Mouse (Mus musculus): ENCODE measurements at regions not wholly inside any gene's neighbourhood (a gene's known extent, or its start where the extent isn't known, plus 50 kb on each side); places are given as distances from the start of the nearest gene placed in this dataset.

DNA sequence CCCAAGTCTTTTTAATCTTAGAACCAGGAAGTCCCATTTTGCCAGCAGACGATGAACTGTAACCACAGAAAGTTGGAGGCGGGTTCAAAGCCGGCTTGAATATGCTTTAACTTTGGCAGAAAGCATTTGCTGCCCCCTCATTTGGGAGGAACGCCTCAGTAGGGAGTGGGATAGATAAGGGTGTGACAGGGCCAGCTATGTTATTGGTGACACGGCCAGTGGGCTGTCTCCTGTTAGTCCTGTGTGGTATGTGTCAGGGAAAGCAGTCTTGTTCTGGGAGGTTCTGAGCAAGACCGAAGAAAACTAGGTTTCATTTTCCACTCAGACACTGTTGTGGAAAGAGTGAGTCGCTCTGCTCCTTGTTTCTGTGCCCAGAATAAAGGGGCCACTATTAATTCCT is 154.7 kb upstream of the Pdzrn3 start:
- 66% methylated on average over 7 of the region's 7 CpGs for WGBS

GRCm38 (mm10) chr6:101531914-101532313 is 154.2 kb upstream of the Pdzrn3 start:
- Histone ChIP-seq H3K9me3 (ENCODE audit: control insufficient read depth, low read length) (no peaks in the 10 kb centered on the region), H3K9ac (ENCODE audit: low read length) (no peak overlapping the region), H3K27me3 (ENCODE audit: control insufficient read depth, insufficient read depth, low read length) (no peaks in the 10 kb centered on the region), H3K36me3 (ENCODE audit: control insufficient read depth, insufficient read depth, low read length) (no peaks in the 10 kb centered on the region), H3K27ac (ENCODE audit: low read depth, low read length) (no peak overlapping the region), H3K4me1 (ENCODE audit: control insufficient read depth, insufficient read depth, low read length) (no peaks in the 10 kb centered on the region), H3K4me3 (ENCODE audit: low read depth, low read length) (no peak overlapping the region), H3K4me2 (no peak overlapping the region)
- DNase-seq (ENCODE audit: low spot score, missing footprints) (no peak), ATAC-seq (ENCODE audit: low FRiP score) (no peak)
- 67% methylated on average over 5 of the region's 5 CpGs for WGBS

More for the DNA sequence above, 154.7 kb upstream of the Pdzrn3 start:
- ATAC-seq (ENCODE audit: low FRiP score) (no peak), DNase-seq (ENCODE audit: low spot score, missing footprints) (no peak)
- Histone ChIP-seq H3K9ac (ENCODE audit: low read length) (no peak overlapping the region), H3K36me3 (ENCODE audit: control insufficient read depth, insufficient read depth, low read length) (no peaks in the 10 kb centered on the region), H3K9me3 (ENCODE audit: control insufficient read depth, low read length) (no peaks in the 10 kb centered on the region), H3K4me1 (ENCODE audit: control insufficient read depth, insufficient read depth, low read length) (no peaks in the 10 kb centered on the region), H3K4me3 (ENCODE audit: low read depth, low read length) (no peak overlapping the region), H3K27me3 (ENCODE audit: control insufficient read depth, insufficient read depth, low read length) (no peaks in the 10 kb centered on the region), H3K27ac (ENCODE audit: low read depth, low read length) (no peak overlapping the region), H3K4me2 (no peak overlapping the region)

DNA sequence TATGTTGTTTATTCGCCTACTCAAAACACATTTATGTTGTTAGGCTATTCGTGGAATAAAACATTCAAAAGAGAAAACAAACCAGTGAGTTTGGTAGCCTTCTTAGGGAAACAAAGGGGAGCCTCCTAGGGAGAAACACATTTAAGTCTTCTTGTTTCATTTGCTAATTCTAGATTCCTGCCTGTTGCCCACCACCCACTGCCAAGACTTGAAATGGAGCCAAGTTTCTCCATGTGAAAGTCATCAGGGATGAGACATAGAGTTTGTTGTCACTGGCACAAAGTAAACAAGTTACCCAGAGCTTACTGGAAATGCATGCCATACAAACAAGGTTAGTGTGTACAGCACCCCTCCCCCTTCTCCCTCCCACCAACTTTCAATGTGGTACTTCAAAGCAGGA is 147.4 kb upstream of the Pdzrn3 start:
- Histone ChIP-seq H3K9me3 (ENCODE audit: control insufficient read depth, low read length) (no peaks in the 10 kb centered on the region), H3K9ac (ENCODE audit: low read length) (no peak overlapping the region), H3K27me3 (ENCODE audit: control insufficient read depth, insufficient read depth, low read length) (no peaks in the 10 kb centered on the region), H3K4me1 (ENCODE audit: control insufficient read depth, insufficient read depth, low read length) (no peaks in the 10 kb centered on the region), H3K27ac (ENCODE audit: low read depth, low read length) (no peak overlapping the region), H3K36me3 (ENCODE audit: control insufficient read depth, insufficient read depth, low read length) (no peaks in the 10 kb centered on the region), H3K4me2 (no peak overlapping the region), H3K4me3 (ENCODE audit: low read depth, low read length) (no peak overlapping the region)
- DNase-seq (ENCODE audit: low spot score, missing footprints) = no peak
- 60% methylated on average over 2 of the region's 2 CpGs for WGBS
- ATAC-seq (ENCODE audit: low FRiP score) = no peak

- ATAC-seq (ENCODE audit: low FRiP score) (no peak), DNase-seq (ENCODE audit: low spot score, missing footprints) (no peak)
- no peak overlapping the region for H3K4me3 ChIP-seq (ENCODE audit: low read depth, low read length)
- no peaks in the 10 kb centered on the region for H3K27me3 ChIP-seq (ENCODE audit: control insufficient read depth, insufficient read depth, low read length)
- no peak overlapping the region for H3K27ac ChIP-seq (ENCODE audit: low read depth, low read length)
- H3K36me3 ChIP-seq (ENCODE audit: control insufficient read depth, insufficient read depth, low read length) = no peaks in the 10 kb centered on the region
- no peaks in the 10 kb centered on the region for H3K4me1 ChIP-seq (ENCODE audit: control insufficient read depth, insufficient read depth, low read length)
- H3K9me3 ChIP-seq (ENCODE audit: control insufficient read depth, low read length) = no peaks in the 10 kb centered on the region
- 87% methylated on average over 6 of the region's 6 CpGs for WGBS
- H3K9ac ChIP-seq (ENCODE audit: low read length) = no peak overlapping the region
- H3K4me2 ChIP-seq = no peak overlapping the region
Measured at GRCm38 (mm10) chr6:101521316-101521715, 143.6 kb upstream of the Pdzrn3 start.

GRCm38 (mm10) chr6:101520755-101521154 is 143.1 kb upstream of the Pdzrn3 start:
- ATAC-seq (ENCODE audit: low FRiP score) (no peak), DNase-seq (ENCODE audit: low spot score, missing footprints) (no peak)
- Histone ChIP-seq H3K4me3 (ENCODE audit: low read depth, low read length) (no peak overlapping the region), H3K27ac (ENCODE audit: low read depth, low read length) (no peak overlapping the region), H3K36me3 (ENCODE audit: control insufficient read depth, insufficient read depth, low read length) (no peaks in the 10 kb centered on the region), H3K4me2 (no peak overlapping the region), H3K4me1 (ENCODE audit: control insufficient read depth, insufficient read depth, low read length) (no peaks in the 10 kb centered on the region), H3K9me3 (ENCODE audit: control insufficient read depth, low read length) (no peaks in the 10 kb centered on the region), H3K27me3 (ENCODE audit: control insufficient read depth, insufficient read depth, low read length) (no peaks in the 10 kb centered on the region), H3K9ac (ENCODE audit: low read length) (no peak overlapping the region)
- WGBS = 87% methylated on average over 3 of the region's 3 CpGs

DNA sequence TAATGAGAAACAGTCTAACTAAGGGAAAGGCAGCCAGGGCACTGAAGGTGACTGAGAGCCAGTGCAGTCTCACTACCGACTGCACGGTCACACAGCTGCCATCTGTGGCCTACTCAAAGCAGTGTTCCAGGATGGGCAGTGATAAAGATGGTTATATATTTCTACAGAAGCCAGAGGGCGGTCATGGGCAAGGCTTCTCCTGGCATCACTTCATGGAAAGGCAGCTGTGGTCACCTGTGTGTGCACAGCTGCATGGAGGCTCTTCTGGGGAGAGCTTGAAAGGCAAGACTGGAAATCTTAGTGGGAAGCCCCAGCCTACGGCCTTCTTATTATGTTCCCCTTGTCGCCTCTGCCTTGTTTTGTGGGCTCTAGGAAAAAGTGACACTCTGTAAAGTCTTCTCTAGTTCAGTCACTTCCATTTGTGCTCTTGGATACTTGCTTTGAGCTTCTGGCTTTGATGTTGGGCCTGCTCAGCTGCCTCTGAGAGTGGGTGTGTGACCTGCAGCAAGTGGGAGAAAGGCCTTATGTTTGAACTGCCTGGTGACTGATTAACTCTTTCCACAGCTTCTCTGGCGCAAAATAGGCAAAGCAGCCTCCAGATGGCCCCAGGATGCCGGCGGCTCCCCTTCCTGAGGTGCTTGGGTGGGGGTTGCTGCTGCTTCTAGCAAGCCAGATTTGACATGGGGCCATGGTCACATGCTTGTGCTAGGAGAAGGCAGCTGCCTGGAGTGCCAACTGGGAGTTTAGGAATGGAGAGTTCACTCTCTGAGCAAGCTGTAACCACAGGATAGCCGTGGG is 141.4 kb upstream of the Pdzrn3 start:
- Histone ChIP-seq H3K4me3 (ENCODE audit: low read depth, low read length) (no peak overlapping the region), H3K9ac (ENCODE audit: low read length) (no peak overlapping the region), H3K27ac (ENCODE audit: low read depth, low read length) (no peak overlapping the region), H3K4me1 (ENCODE audit: control insufficient read depth, insufficient read depth, low read length) (no peaks in the 10 kb centered on the region), H3K27me3 (ENCODE audit: control insufficient read depth, insufficient read depth, low read length) (no peaks in the 10 kb centered on the region), H3K36me3 (ENCODE audit: control insufficient read depth, insufficient read depth, low read length) (no peaks in the 10 kb centered on the region), H3K4me2 (no peak overlapping the region), H3K9me3 (ENCODE audit: control insufficient read depth, low read length) (no peaks in the 10 kb centered on the region)
- 64% methylated on average over 9 of the region's 9 CpGs for WGBS
- no peak for DNase-seq (ENCODE audit: low spot score, missing footprints)
- ATAC-seq (ENCODE audit: low FRiP score) = no peak

- Histone ChIP-seq H3K36me3 (ENCODE audit: control insufficient read depth, insufficient read depth, low read length) (no peaks in the 10 kb centered on the region), H3K4me3 (ENCODE audit: low read depth, low read length) (no peak overlapping the region), H3K9me3 (ENCODE audit: control insufficient read depth, low read length) (no peaks in the 10 kb centered on the region), H3K27me3 (ENCODE audit: control insufficient read depth, insufficient read depth, low read length) (no peaks in the 10 kb centered on the region), H3K27ac (ENCODE audit: low read depth, low read length) (no peak overlapping the region), H3K9ac (ENCODE audit: low read length) (no peak overlapping the region), H3K4me1 (ENCODE audit: control insufficient read depth, insufficient read depth, low read length) (no peaks in the 10 kb centered on the region), H3K4me2 (no peak overlapping the region)
- 74% methylated on average over 2 of the region's 2 CpGs for WGBS
- ATAC-seq (ENCODE audit: low FRiP score) (no peak), DNase-seq (ENCODE audit: low spot score, missing footprints) (no peak)
Measured at GRCm38 (mm10) chr6:101517584-101517983, 139.9 kb upstream of the Pdzrn3 start.

GRCm38 (mm10) chr6:101513696-101514095 is 136.0 kb upstream of the Pdzrn3 start:
- no peak overlapping the region for H3K4me2 ChIP-seq
- H3K9me3 ChIP-seq (ENCODE audit: control insufficient read depth, low read length) = no peaks in the 10 kb centered on the region
- 83% methylated on average over 2 of the region's 2 CpGs for WGBS
- H3K36me3 ChIP-seq (ENCODE audit: control insufficient read depth, insufficient read depth, low read length) = no peaks in the 10 kb centered on the region
- no peaks in the 10 kb centered on the region for H3K4me1 ChIP-seq (ENCODE audit: control insufficient read depth, insufficient read depth, low read length)
- H3K27me3 ChIP-seq (ENCODE audit: control insufficient read depth, insufficient read depth, low read length) = no peaks in the 10 kb centered on the region
- H3K4me3 ChIP-seq (ENCODE audit: low read depth, low read length) = no peak overlapping the region
- no peak overlapping the region for H3K9ac ChIP-seq (ENCODE audit: low read length)
- no peak overlapping the region for H3K27ac ChIP-seq (ENCODE audit: low read depth, low read length)
- no peak for DNase-seq (ENCODE audit: low spot score, missing footprints)
- no peak for ATAC-seq (ENCODE audit: low FRiP score)

GRCm38 (mm10) chr6:101502149-101502548 is 124.5 kb upstream of the Pdzrn3 start:
- WGBS = 58% methylated on average over 5 of the region's 5 CpGs
- DNase-seq (ENCODE audit: low spot score, missing footprints) = no peak
- no peaks in the 10 kb centered on the region for H3K4me1 ChIP-seq (ENCODE audit: control insufficient read depth, insufficient read depth, low read length)

More at GRCm38 (mm10) chr6:101502149-101502548, 124.5 kb upstream of the Pdzrn3 start:
- no peak overlapping the region for H3K4me2 ChIP-seq
- no peaks in the 10 kb centered on the region for H3K27me3 ChIP-seq (ENCODE audit: control insufficient read depth, insufficient read depth, low read length)
- H3K9me3 ChIP-seq (ENCODE audit: control insufficient read depth, low read length) = no peaks in the 10 kb centered on the region
- no peak for ATAC-seq (ENCODE audit: low FRiP score)
- no peaks in the 10 kb centered on the region for H3K36me3 ChIP-seq (ENCODE audit: control insufficient read depth, insufficient read depth, low read length)
- no peak overlapping the region for H3K4me3 ChIP-seq (ENCODE audit: low read depth, low read length)
- no peak overlapping the region for H3K27ac ChIP-seq (ENCODE audit: low read depth, low read length)
- H3K9ac ChIP-seq (ENCODE audit: low read length) = no peak overlapping the region

Data from midbrain, embryonic 11.5 days (tissue).